Mouse (Mus musculus) liver, adult 2 months (tissue): ENCODE data around the gene Olfr569.

Source experiments
- CTCF ChIP-seq: fragments of 200-500 bp; IDR thresholded peaks from 2 replicates; pipeline ENCODE4 v1.5.1; 2011; ENCODE audit warnings: low read depth, low read length, control low read depth
- POLR2A ChIP-seq: fragments of 200-500 bp; IDR thresholded peaks from 2 replicates; pipeline ENCODE4 v1.6.1; 2011; ENCODE audit warnings: low read length, control low read depth; ENCODE audit not compliant: insufficient read depth; ENCODE audit errors: extremely low read depth

DNA sequence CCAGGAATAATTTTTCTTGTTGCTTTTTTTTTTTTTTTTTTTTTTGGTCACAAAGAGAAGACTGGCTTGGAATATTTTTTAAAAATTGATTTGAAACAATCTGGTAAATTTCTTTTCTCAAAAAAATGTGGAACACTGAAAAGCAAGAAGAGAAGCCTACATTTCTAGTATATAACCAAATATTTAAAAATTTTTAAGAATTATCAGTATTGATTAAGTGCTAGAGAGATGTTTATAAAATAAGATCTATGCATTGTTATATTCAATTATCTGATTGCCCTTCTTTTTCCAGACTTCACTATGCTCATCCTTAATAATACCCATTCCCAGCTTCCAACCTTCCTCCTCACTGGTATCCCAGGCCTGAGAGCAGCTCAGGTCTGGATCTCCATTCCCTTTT is 13.9 kb downstream of the Olfr569 start, which contains the start of gene Olfr568:
- TF ChIP-seq CTCF, result no peak
- TF ChIP-seq POLR2A, result no peak
